Mouse (Mus musculus) heart, adult 9 months (tissue): ENCODE results near the gene Unc93b1.
"Not testable (repeated sequence)": the region's sequence is repeated elsewhere in the genome, so short reads cannot be mapped to it uniquely, and the experiment has no call there.

Experiments
- DNase-seq, 2 experiments: peaks; one replicate each; pipeline ENCODE4 v3.0.0; 2022; ENCODE audit warnings: low spot score in 2 of 2

The Unc93b1 gene

DNA sequence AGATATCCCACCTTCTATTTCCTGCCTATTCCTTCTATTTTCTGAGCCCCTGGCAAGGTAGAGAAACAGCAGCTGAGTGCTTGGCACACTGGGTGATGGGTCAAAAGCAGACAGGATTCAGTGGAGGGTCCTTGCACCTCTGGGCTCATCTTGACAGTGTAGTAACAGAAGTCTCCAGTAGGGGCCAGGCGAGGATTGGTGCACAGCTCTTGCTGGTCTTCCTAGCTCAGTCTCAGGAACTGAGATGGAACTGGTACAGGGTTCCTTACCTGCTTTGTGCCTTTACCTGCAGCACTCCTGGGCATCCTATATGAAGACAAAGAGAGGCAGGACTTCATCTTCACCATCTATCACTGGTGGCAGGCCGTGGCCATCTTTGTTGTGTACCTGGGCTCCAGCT lies 11.7 kb downstream of the Unc93b1 start:
- DNase-seq: peak in 1 of 2 experiments; percentile 63

DNA sequence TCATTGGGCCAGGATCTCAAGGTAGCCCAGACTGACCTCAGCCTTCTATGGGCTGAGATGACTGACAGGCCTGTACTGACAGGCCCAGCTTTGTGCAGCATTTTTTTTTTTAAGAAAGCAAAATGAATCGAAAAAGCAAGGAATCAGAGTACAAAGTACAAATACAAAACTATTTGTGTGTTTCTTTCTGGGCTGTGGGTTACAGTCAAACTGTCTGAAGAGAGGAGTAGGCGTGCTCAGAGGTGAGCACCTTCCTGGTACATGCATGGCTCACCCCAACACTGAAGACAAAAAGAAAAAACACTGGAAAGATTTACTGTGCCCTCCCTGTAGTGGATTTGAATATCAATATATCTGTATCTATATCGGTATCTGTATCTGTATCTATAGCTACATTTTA lies 12.8 kb downstream of the Unc93b1 start:
- DNase-seq: no peak

DNA sequence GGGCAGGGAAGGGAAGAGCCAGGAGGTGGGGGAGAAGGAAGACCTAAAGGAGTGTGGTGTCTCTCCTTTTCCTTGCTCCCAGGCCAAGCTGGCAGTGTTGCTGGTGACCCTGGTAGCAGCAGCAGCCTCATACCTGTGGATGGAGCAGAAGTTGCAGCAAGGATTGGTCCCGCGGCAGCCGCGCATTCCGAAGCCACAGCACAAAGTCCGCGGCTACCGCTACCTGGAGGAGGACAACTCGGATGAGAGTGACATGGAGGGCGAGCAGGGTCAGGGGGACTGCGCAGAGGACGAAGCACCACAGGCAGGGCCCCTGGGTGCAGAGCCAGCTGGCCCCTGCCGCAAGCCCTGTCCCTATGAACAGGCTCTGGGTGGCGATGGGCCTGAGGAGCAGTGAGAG lies 13.6 kb downstream of the Unc93b1 start:
- no peak for DNase-seq

DNA sequence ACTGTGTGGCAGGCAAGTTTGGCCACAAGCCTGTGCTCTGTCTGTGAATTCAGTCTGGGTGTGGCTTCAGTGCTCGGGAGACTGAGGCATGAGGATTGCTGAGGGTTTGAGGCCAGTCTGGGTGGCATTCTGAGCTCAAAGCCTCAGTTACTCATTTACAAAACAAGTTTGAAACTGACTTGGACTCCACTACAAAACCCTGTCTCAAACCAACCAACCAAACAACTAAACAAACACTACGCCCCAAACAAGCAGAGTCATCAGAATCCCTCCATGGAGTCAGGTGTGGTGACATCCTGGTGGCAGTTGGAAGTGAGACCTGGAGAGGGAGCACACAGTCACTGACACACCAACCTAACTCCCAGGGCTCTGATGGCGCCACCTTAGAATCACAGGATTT lies 15.3 kb downstream of the Unc93b1 start:
- no peak for DNase-seq

DNA sequence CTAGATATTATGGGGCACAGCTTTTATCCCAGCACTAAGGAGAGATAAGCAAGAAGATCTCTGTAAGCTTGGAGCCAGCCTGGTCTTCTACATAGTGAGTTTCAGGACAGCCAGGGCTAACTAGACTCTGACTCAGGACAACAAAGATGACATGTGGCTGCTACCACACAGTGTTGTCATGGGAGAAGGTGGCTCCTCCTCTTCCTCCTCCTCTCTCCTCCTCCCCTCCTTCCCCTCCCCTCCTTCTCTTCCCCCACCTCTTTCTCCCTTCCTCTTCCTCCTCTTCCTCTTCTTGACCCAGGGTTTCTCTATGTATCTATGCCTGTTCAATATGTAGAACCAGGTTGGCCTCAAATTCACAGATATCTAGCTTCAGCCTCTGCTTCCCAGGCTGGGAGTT lies 16.5 kb downstream of the Unc93b1 start:
- DNase-seq: no peak

DNA sequence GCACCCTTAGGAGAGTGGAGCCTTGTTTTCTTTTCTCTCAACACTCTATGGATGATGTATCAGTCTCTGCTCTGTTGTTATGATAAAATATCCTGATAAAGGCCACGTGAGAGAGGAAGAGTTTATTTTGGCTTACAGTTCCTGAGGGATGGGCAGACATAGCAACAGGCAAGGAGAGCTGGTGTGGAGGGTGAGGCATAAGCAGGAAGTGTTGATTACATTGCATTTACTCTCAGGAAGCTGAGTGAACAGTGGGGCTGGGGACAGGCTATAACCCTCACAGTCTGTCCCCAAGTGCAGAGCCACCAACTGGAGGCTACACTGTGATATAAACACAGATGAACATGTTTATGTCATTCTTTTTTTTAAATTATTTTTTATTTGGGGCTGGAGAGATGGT lies 17.1 kb downstream of the Unc93b1 start:
- DNase-seq: no peak

DNA sequence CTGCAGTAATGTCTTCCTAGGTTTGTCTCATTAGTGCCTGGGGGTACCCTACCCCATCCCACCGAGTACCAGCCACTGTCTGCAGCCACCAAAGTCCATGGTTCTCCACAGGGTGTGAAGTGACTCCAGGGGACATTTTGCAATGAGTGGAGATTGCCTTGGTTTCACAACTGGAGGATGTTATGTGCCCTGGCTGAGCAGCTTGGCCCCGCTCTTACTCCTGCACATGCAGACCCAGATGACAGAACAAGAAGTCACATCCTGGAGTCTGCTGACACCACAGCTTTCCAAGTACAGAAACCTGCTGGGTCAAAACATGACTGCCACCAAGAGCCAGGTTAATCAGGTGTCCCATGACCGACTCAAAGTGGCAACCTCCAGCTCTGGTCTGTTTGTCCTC lies 20.0 kb downstream of the Unc93b1 start:
- no peak for DNase-seq

DNA sequence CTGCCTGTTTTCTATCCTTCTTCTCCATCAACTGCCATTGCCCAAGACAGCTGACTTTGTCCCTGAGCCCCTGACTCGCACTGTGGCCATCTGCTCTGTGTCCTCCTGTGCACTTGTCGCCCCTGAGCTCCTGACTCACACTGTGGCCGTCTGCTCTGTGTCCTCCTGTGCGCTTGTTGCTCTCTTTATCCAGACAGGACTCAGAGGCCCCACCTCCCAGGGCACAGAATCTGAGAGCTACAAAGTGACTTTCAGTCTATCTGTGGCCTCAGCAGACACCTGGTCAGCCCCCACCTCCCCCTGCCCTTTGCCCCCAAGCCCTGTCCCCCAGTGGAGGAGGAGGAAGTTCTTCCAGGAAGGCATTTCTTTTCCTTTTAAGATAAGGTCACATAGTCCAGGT lies 20.8 kb downstream of the Unc93b1 start:
- DNase-seq: no peak

DNA sequence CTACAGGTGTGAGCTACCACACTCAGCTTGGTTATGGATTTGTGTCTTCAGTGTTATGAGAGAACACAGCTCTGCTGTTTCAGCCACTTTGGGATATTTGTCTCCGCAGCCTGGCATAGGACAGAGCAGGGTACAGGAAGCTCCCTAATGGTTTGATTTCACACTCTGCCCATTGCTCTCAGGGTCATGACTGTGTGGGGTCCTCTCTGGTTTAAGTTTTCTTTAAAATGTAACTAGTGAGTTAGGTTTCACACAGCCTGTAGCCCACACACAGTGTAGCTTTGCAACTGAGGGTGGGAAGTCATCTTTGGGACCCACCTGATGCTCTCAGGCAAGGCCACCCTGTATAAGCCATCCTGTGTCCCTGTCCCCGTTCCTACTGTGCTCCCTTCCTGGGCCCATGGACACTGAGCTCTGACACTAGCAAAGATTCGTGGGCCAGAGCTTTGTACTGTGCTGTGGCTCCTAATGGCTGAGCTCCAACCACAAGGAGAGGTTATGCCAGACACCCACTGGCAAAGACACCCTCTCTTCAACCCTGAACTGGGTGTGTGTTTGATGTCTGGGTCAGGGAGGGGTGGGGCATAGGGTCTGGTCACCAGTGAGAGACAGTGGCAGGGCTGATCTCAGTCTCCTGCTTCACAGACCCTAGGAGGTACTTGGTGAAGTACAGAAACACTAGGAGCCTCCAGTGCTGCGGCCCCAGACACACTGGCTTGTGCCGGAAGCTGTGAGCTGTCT lies 22.5 kb downstream of the Unc93b1 start:
- DNase-seq: not testable (repeated sequence)

DNA sequence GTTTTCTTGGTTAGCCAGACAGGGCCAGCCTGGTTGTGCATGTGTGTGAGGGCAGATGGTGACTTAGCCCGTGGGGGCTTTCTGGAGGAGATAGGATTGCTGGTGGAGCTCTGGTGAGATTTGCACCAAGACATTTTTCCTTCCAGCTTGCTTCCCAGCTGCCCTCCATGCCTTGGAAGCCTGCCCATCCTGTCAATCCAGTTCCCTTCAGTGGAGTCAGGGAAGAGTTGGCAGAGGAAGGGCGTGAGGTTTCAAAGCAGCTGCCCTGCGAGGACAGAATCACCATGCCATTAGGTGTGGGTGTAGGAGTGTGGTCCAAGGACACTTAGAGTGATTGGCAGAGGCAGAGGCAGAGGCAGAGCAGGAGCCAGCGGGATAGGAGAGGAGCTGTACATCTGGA lies 23.5 kb downstream of the Unc93b1 start, which contains the start of gene Aldh3b3:
Aldh3b3 (plus strand) TSS at position 176 of the 400 bp plus-strand sequence.
- DNase-seq: no peak

DNA sequence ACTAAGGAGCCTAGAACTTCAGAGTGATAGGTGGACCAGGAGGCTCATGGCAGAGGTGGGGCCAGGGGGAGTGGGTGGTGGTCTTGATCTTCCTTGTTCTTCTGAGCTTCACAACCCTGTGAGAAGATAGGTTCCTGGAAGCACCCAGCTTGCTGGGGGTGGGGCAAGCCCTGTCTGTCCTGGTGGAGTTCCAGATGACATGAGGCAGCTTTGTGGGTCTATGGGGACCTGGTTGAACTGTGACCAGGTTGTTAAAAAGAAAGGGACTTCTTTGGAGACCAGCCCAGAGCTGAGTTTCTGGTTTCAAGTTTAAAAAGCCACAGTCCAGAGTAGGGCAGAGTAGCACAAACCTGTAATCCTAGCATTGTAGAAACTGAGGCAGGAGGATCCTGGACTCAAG lies 24.0 kb downstream of the Unc93b1 start:
- no peak for DNase-seq

DNA sequence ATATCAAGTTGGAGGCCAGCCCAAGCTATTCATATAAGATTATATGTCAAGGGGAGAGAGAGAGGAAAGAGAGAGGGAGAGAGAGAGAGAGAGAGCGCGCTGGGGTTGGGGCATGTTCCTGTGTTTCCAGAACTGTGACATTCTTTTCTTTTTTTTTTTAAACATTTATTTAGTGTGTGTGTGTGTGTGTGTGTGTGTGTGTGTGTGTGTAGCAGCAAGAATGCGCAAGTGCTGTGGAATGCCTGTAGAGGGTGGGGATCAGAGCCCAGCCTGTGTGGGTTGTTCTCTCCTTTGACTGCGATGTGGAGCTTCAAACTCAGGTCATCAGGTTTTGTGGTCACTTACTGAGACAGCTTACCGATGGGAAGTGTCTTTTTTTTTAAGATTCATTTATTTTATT lies 25.2 kb downstream of the Unc93b1 start:
- no peak for DNase-seq

DNA sequence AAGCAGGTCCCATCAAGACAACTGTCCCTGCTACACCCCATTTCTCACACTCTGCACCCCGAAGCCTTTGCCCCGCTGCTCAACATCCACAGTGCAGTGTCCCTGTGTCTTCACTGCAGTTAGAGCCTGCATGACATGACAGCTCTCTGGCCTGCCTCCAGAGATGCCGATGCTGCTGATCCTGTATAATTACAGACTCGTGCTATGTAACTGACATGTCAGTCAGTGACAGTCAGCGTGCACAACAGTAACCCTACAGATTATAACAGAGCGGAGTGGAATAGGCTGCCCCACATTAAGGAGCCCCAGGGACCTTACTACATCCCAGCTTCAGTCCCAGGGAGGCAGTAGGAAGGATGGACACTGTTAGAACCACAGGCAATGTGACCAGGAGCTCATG lies 26.8 kb downstream of the Unc93b1 start:
- DNase-seq: not testable (repeated sequence)

DNA sequence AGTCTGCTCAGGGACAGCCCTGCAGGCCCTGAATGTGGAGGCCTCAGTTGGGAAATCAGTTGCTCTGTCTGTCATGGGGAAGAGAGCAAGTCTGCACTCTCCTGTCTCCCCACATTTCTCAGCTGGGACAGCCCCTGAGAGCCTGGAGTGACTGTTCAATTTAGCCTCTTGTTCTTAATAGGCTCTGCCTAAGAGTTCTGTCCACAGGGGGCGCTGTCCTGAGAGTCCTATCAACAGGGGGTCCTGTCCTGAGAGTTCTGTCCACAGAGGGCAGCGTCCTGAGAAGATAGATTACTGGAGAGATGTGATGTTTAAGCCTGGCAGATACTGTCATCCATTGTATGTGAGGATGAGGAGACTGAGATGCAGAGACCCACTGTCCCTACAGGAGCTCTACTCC lies 27.5 kb downstream of the Unc93b1 start:
- no peak for DNase-seq

DNA sequence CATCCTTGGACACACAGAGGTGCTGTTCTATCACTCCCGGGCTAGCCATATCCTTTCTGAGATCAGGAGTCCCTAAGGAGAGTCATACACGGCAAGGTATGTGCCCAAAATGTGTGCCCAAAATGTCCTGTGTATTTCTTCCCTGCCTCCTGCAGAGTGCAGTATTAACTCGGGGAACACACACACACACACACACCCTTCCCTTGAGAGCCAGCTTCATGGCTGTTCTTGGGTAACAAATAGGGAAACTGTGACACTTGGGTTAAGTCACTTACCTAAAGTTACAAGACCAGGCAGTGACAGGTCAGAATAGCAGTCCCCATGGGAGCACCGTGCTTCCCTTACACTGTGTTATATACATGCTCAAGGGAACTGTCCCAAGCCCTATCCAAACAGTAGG lies 29.0 kb downstream of the Unc93b1 start:
- DNase-seq: no peak

DNA sequence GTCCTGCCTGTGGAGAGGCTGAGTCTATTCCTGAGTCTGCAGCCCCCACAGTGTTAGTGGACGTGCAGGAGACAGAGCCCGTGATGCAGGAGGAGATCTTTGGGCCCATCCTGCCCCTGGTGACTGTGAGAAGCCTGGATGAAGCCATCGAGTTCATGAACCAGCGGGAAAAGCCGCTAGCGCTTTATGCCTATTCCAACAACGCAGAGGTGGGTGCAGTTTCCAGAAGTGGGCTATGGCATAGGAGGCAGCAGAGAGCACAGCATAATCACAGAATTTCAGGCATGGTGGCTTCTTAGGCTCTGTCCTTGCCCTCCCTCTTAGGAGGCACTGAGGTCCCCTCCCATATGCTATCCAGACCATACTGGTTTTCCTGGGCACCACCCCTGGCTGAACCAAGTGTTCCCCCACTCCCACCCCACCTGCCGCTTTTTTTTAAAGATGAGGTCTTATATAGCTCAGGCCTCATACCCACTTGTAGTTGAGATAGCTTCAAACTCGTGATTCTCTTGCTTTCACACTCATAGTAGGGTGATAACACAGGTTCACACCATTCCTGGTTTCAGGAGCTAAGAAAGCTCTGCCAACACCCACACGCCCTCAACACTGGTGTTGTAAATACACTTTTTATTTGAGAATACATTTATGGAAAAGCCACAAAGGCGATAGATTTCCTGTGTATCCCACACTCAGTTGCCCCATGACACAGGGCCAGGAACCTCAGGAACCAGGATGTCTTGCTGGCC lies 31.5 kb downstream of the Unc93b1 start:
- no peak for DNase-seq

DNA sequence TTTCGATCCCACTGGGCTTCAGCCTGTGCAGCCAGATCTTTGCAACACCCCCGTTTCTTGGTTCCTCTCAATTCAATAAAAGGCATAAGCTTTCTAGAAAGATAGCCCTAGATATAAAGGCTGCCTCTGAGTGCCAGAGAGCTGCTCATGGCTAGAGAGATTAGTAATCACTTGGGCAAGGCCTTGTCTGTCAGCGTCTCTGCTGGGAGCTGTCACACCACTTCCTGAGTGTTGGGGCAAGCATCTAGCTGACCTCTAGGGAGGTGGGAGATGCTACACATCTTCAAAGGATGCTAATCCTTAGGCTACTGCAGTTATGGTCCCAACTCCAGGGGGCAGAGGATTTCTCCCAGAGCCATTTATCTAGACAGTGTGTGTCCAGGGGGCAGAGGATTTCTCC lies 32.3 kb downstream of the Unc93b1 start:
- no peak for DNase-seq

DNA sequence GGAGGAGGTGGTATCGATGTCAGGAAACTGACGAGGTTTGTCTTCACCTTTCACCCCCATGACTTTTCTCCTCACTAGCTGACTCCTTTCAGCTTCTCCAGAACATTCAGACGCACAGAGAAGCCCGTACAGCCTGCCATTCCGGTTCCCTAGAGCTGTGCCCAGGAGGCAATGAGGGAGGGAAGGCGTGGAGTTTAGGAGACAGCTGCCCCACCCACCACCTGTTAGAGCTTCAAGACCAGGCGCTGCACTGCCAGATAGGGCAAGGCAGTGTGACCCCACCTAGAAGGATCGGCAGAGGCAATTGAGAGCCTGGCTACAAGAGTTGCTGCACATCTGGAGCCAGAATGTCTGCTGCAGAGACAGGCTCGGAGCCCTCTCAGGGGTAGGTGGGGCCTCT lies 37.2 kb downstream of the Unc93b1 start, which contains the start of gene Aldh3b2:
Aldh3b2 (plus strand) TSS at position 100 of the 400 bp plus-strand sequence.
- DNase-seq: no peak

DNA sequence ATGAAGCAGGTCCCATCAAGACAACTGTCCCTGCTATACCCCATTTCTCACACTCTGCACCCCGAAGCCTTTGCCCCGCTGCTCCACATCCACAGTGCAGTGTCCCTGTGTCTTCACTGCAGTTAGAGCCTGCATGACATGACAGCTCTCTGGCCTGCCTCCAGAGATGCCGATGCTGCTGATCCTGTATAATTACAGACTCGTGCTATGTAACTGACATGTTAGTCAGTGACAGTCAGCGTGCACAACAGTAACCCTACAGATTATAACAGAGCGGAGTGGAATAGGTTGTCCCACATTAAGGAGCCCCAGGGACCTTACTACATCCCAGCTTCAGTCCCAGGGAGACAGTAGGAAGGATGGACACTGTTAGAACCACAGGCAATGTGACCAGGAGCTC lies 39.6 kb downstream of the Unc93b1 start:
- DNase-seq: not testable (repeated sequence)

DNA sequence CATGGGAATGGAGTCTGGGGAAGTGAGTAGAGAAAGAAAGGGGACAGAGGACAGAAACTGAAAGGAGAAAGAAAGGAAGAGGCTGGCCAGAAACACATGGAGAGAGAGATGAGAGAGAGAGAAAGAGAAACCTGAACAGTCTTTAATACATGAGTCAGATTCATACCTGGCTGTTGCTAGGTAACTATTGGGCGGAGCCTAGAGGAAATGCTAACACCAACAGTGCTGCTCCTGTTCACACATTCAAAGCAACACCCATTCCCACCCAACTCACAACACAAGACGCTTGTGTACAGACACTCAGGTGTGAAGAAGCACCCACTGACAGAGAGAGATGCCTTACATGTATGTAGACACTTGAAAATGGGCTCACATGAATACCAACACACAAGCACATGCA lies 40.9 kb downstream of the Unc93b1 start:
- no peak for DNase-seq

DNA sequence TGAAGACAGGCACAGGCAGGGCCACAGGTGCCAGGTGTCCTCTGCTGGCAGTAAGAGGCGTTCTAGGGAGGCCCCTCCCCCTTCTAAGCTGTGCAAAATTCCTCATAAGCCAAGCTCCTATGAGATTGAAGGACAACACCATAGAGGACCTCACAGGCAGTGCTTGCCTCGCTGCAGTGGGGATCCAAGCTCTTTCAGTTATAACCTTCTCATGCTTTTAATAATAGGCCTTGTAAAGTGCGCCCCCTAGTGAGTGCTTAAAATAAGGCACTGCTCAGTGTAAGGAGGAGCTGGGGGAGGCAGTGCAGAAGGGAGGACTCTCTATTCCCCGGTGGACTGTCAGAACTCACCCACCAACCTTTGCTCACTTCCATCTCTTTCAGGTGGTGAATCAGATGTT lies 45.3 kb downstream of the Unc93b1 start:
- DNase-seq: peak; percentile 66 to 85

DNA sequence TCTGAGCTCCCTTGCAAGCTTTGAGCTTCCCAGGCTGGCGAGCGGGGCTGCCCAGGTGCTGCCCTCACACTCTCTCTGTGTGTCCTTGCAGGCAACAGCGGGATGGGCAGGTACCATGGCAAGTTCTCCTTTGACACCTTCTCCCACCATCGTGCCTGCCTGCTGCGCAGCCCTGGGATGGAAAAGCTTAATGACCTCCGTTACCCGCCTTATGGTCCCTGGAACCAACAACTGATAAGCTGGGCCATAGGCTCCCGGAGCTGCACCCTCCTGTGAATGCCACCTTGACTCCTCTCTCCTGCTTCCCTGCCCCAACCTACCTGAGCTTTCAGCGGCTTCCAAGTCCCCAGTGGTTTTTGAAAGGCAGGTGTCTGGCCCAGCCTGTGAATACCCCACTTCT lies 45.9 kb downstream of the Unc93b1 start:
- no peak for DNase-seq

DNA sequence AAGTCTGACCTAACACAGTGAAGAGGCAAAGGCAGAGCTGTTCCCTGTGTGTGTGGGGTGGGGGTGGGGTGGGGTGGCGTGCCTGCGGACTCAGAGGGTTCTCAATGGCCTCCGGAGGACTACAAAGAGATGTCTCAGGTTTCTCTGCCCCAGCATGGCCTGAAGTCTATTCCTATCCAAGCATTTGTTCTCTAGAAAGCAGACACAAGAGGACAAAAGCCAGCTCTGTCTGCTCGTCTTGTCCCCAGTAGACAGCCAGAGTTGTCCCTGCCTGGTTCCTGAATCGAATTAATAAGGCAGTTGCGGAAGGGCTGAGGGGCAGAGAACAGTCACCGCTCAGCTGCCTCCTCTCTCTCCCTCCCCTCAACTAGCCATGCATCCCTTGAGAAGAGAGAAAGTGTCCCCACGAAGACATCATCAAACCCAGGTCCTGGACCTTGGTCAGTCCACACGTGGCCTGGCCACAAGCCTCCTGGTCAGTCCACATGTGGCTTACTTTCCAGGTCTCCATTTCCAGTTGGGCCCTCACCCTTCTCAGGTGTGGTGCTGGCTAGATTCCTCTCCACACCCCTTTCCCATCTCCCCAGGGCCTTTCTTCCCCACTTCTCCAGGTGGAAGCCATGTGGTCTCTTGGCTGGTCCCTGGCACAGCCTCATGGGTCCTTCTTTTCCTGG lies 48.7 kb downstream of the Unc93b1 start:
- DNase-seq: no peak
